Comparison of ENCODE assay signal across 19 mouse cellular contexts in genomic region chr3:88465127-88465526, GRCm38 (mm10). TPM values are rescaled to one million over a fixed set of nuclear protein-coding genes. Genes with fewer than 3 reads are reported as not detected.
A peak's percentile ranks its signal among the peaks of the same experiment; 100 is the strongest.
DNase-seq lines count a peak whose midpoint lies in the region; ATAC-seq and TF ChIP-seq lines count a peak whose summit lies in the region.
"Had no signal": no experiment of that assay in that cellular context is flagged by ENCODE, and none has a peak within 500 bp of the region (broad histone marks: within the 10 kb centered on the region; RNA-seq: fewer than 3 reads in every experiment).

No protein-coding gene starts in this region.

- no peak overlapping the region for H3K4me2 ChIP-seq in liver, embryonic 15.5 days
- H3K4me2 ChIP-seq in liver, embryonic 12.5 days, result no peak overlapping the region
- H3K4me2 ChIP-seq: heart, embryonic 12.5 days; hindbrain, embryonic 14.5 days; intestine, embryonic 15.5 days; limb, embryonic 12.5 days; midbrain, embryonic 13.5 days had no signal

- H3K79me2 ChIP-seq in C2C12 (ENCODE audit: control insufficient read depth, insufficient read depth), result no peaks in the 10 kb centered on the region

- H3K27me3 ChIP-seq in liver, embryonic 15.5 days, result peaks cover 28% of the 10 kb centered on the region
- peaks cover 47% of the 10 kb centered on the region for H3K27me3 ChIP-seq in liver, embryonic 12.5 days (replicated peaks)
- no peaks in the 10 kb centered on the region for H3K27me3 ChIP-seq in C2C12 (ENCODE audit: control insufficient read depth, insufficient read depth, insufficient read length)
- H3K27me3 ChIP-seq: intestine, embryonic 15.5 days had no signal

- DNase-seq in layer of hippocampus, adult 8-10 months (ENCODE audit: low spot score in 2 of 2), result no peak
- DNase-seq in left cerebral cortex, postnatal 10 days (ENCODE audit: extremely low spot score in 1 of 2, low spot score in 2 of 2), result no peak
- DNase-seq: adrenal gland, postnatal 36 days; cerebellum, postnatal 25 days; gastrocnemius, postnatal 36 days; lung, postnatal 10 days had no signal

- no peaks in the 10 kb centered on the region for H3K9me3 ChIP-seq in liver, embryonic 15.5 days (replicated peaks)
- H3K9me3 ChIP-seq in liver, embryonic 12.5 days (replicated peaks), result no peaks in the 10 kb centered on the region
- H3K9me3 ChIP-seq: intestine, embryonic 15.5 days; limb, embryonic 12.5 days; midbrain, embryonic 13.5 days had no signal

- H3K4me1 ChIP-seq in liver, embryonic 15.5 days (replicated peaks), result peaks cover 6% of the 10 kb centered on the region
- peaks cover 11% of the 10 kb centered on the region; the same call in 1 of the 2 replicates for H3K4me1 ChIP-seq in liver, embryonic 12.5 days
- H3K4me1 ChIP-seq in brown adipose tissue, adult 24 weeks (ENCODE audit: control insufficient read depth, insufficient read depth, insufficient read length, low read length), result peaks cover 11% of the 10 kb centered on the region

- intact Hi-C loops in left cerebral cortex, postnatal 10 days (cut with DNase I), result no loop called here

- TF ChIP-seq CTCF in C2C12 (IDR thresholded peaks at IDR 0.05; ENCODE audit: control insufficient read depth, insufficient read depth, insufficient read length), result no peak

- H3K79me3 ChIP-seq in C2C12 (ENCODE audit: low read depth), result no peaks in the 10 kb centered on the region

- H3K9ac ChIP-seq in liver, embryonic 15.5 days, result no peak overlapping the region
- no peak overlapping the region for H3K9ac ChIP-seq in liver, embryonic 12.5 days
- H3K9ac ChIP-seq: heart, embryonic 12.5 days; hindbrain, embryonic 14.5 days; intestine, embryonic 15.5 days; limb, embryonic 12.5 days; midbrain, embryonic 13.5 days had no signal

- ATAC-seq in liver, embryonic 15.5 days (ENCODE audit: insufficient read depth), result no peak
- ATAC-seq in liver, embryonic 12.5 days, result no peak
- peak; percentile 45 for ATAC-seq in monocyte, adult 5-6 weeks (replicated peaks; ENCODE audit: insufficient number of reproducible peaks, low FRiP score, low TSS enrichment, poor library complexity, severe bottlenecking)
- ATAC-seq: CD4-positive, CD25-positive, alpha-beta regulatory T cell, adult 4 months; forebrain, embryonic 14.5 days; intestine, embryonic 15.5 days; midbrain, embryonic 13.5 days had no signal

- 0 out of 2 replicates have a peak overlapping the region, but pooled peaks have one; percentile 5 for H3K27ac ChIP-seq in liver, embryonic 15.5 days (replicated peaks)
- no peak overlapping the region for H3K27ac ChIP-seq in liver, embryonic 12.5 days
- peak overlapping the region; percentile 59 for H3K27ac ChIP-seq in brown adipose tissue, adult 24 weeks (replicated peaks; ENCODE audit: low read depth, low read length)
- H3K27ac ChIP-seq: hindbrain, embryonic 14.5 days; intestine, embryonic 15.5 days; layer of hippocampus, adult 2 months; limb, embryonic 12.5 days; midbrain, embryonic 13.5 days had no signal

- no peak overlapping the region for H3ac ChIP-seq in C2C12 (ENCODE audit: control insufficient read depth, insufficient read length, low read depth)

- H3K4me3 ChIP-seq in liver, embryonic 15.5 days (replicated peaks), result no peak overlapping the region
- no peak overlapping the region for H3K4me3 ChIP-seq in liver, embryonic 12.5 days
- H3K4me3 ChIP-seq in C2C12 (ENCODE audit: insufficient read depth, poor library complexity, severe bottlenecking), result no peak overlapping the region
- no peak overlapping the region for H3K4me3 ChIP-seq in brown adipose tissue, adult 24 weeks (ENCODE audit: insufficient read depth, low read depth, low read length)
- H3K4me3 ChIP-seq: heart, embryonic 12.5 days; intestine, embryonic 15.5 days; layer of hippocampus, adult 2 months; limb, embryonic 12.5 days; midbrain, embryonic 13.5 days had no signal

- H3K36me3 ChIP-seq in liver, embryonic 15.5 days (replicated peaks), result no peaks in the 10 kb centered on the region
- no peaks in the 10 kb centered on the region for H3K36me3 ChIP-seq in liver, embryonic 12.5 days
- H3K36me3 ChIP-seq in C2C12 (ENCODE audit: control insufficient read depth, insufficient read depth), result no peaks in the 10 kb centered on the region
- H3K36me3 ChIP-seq: heart, embryonic 12.5 days; intestine, embryonic 15.5 days; limb, embryonic 12.5 days; midbrain, embryonic 13.5 days had no signal

- WGBS in liver, embryonic 15.5 days (ENCODE audit: insufficient replicate concordance), result 48% methylated on average over 2 of the region's 2 CpGs
- 64% methylated on average over 2 of the region's 2 CpGs for WGBS in liver, embryonic 12.5 days (ENCODE audit: insufficient replicate concordance)

TF ChIP-seq in C2C12, 6 proteins besides CTCF, POLR2A, EP300 and RAD21:
- TF ChIP-seq CEBPB (IDR thresholded peaks at IDR 0.05; ENCODE audit: low read depth) (peak; percentile 98), USF1 (IDR thresholded peaks at IDR 0.05; ENCODE audit: low read depth) (no peak), FOSL1 (IDR thresholded peaks at IDR 0.05; ENCODE audit: insufficient read depth, low read length, poor library complexity, severe bottlenecking) (no peak)

RNA-seq across cellular contexts. Expression of gene Sema4a, which starts 4.1 kb away (rescaled TPM):
- polyA plus RNA-seq in liver, embryonic 15.5 days (2015; fragmentation: Nextera tagmentation; extraction: Ambion mirVana), result 25.0 and 26.2 TPM in 2 replicates
- 14.4 and 17.6 TPM in 2 replicates for polyA plus RNA-seq in liver, embryonic 12.5 days (2016; fragmentation: Nextera tagmentation; extraction: Ambion mirVana)
- polyA plus RNA-seq in C2C12 (2012; fragmentation: generic; extraction: Trizol), result 0.69 TPM
- 25.7 and 30.2 TPM in 2 replicates for polyA plus RNA-seq in brown adipose tissue, adult 24 weeks (2012; ENCODE audit: insufficient read depth, insufficient read length, missing spikeins)
- 41.3 to 161 TPM (median 62.1 TPM) in 3 replicates for total RNA-seq in monocyte, adult 5-6 weeks (2017)
- total RNA-seq in layer of hippocampus, adult 8-10 months (2022), result 10 to 100 TPM; 43.0 to 52.1 (median 50.8) TPM
- total RNA-seq in left cerebral cortex, postnatal 10 days (2021), result 10 to 100 TPM; 46.5 to 52.6 TPM

RNA-seq across cellular contexts. Expression of gene Slc25a44, which starts 40.2 kb away (rescaled TPM):
- 10.6 and 12.7 TPM in 2 replicates for polyA plus RNA-seq in liver, embryonic 15.5 days (2015; fragmentation: Nextera tagmentation; extraction: Ambion mirVana)
- 14.0 and 14.9 TPM in 2 replicates for polyA plus RNA-seq in liver, embryonic 12.5 days (2016; fragmentation: Nextera tagmentation; extraction: Ambion mirVana)
- polyA plus RNA-seq in C2C12 (2012; fragmentation: generic; extraction: Trizol), result 18.5 TPM
- polyA plus RNA-seq in brown adipose tissue, adult 24 weeks (2012; ENCODE audit: insufficient read depth, insufficient read length, missing spikeins), result 71.0 and 78.1 TPM in 2 replicates
- 11.4 to 19.2 TPM (median 15.5 TPM) in 3 replicates for total RNA-seq in monocyte, adult 5-6 weeks (2017)
- 10 to 100 TPM; 66.0 to 72.8 (median 68.6) TPM for total RNA-seq in layer of hippocampus, adult 8-10 months (2022)
- total RNA-seq in left cerebral cortex, postnatal 10 days (2021), result 10 to 100 TPM; 60.3 to 62.5 TPM

RNA-seq across cellular contexts. Expression of gene Lmna, which starts 44.6 kb away (rescaled TPM):
- polyA plus RNA-seq in liver, embryonic 15.5 days (2015; fragmentation: Nextera tagmentation; extraction: Ambion mirVana), result 133 and 142 TPM in 2 replicates
- polyA plus RNA-seq in liver, embryonic 12.5 days (2016; fragmentation: Nextera tagmentation; extraction: Ambion mirVana), result 189 TPM in 2 replicates
- polyA plus RNA-seq in C2C12 (2012; fragmentation: generic; extraction: Trizol), result 1,441 TPM
- 33.8 and 35.7 TPM in 2 replicates for polyA plus RNA-seq in brown adipose tissue, adult 24 weeks (2012; ENCODE audit: insufficient read depth, insufficient read length, missing spikeins)
- total RNA-seq in monocyte, adult 5-6 weeks (2017), result 28.1 to 43.4 TPM (median 40.8 TPM) in 3 replicates
- total RNA-seq in layer of hippocampus, adult 8-10 months (2022), result 10 to 100 TPM; 38.0 to 45.6 (median 40.2) TPM
- total RNA-seq in left cerebral cortex, postnatal 10 days (2021), result 10 to 100 TPM; 47.2 to 48.6 TPM

RNA-seq across cellular contexts. Expression of gene Pmf1, which starts 55.0 kb away (rescaled TPM):
- 77.7 and 83.2 TPM in 2 replicates for polyA plus RNA-seq in liver, embryonic 15.5 days (2015; fragmentation: Nextera tagmentation; extraction: Ambion mirVana)
- polyA plus RNA-seq in liver, embryonic 12.5 days (2016; fragmentation: Nextera tagmentation; extraction: Ambion mirVana), result 104 and 115 TPM in 2 replicates
- polyA plus RNA-seq in C2C12 (2012; fragmentation: generic; extraction: Trizol), result 117 TPM
- 25.1 and 30.8 TPM in 2 replicates for polyA plus RNA-seq in brown adipose tissue, adult 24 weeks (2012; ENCODE audit: insufficient read depth, insufficient read length, missing spikeins)
- 14.2 to 29.8 TPM (median 14.4 TPM) in 3 replicates for total RNA-seq in monocyte, adult 5-6 weeks (2017)
- total RNA-seq in layer of hippocampus, adult 8-10 months (2022), result 1 to 10 TPM; 5.5 to 8.3 (median 6.0) TPM
- total RNA-seq in left cerebral cortex, postnatal 10 days (2021), result 10 to 100 TPM; 10.3 to 11.5 TPM
